Mouse (Mus musculus) liver, postnatal 0 days (tissue): ENCODE measurements around the gene Hoxb1. TPM values are rescaled to one million over a fixed set of nuclear protein-coding genes. Genes with fewer than 3 reads are reported as not detected.

Experiments used
- ATAC-seq: fragments of 200-750 bp; cut with Nextera tagmentation; 2 replicates; pipeline ENCODE4 v1.8.0; 2017; ENCODE audit warnings: mild to moderate bottlenecking, moderate library complexity
- DNase-seq: peaks from one replicate; pipeline ENCODE4 v3.0.0-alpha.2; 2016
- H3K27ac ChIP-seq: fragments of 300-500 bp; sonication (generic); 2 replicates; pipeline ENCODE4 v1.5.1; 2014; ENCODE audit warnings: antibody characterized with exemption, moderate library complexity, mild to moderate bottlenecking, low read depth
- H3K27me3 ChIP-seq: fragments of 300-500 bp; sonication (generic); 2 replicates; pipeline ENCODE4 v1.6.1; 2014; ENCODE audit warnings: low read length, control low read depth, mixed read lengths; ENCODE audit not compliant: insufficient read depth
- H3K36me3 ChIP-seq: fragments of 300-500 bp; sonication (generic); replicated peaks from 2 replicates; pipeline ENCODE4 v1.6.1; 2014; ENCODE audit warnings: mild to moderate bottlenecking, control low read depth, low read length, moderate library complexity, mixed read lengths; ENCODE audit not compliant: insufficient read depth
- H3K4me1 ChIP-seq: fragments of 300-500 bp; sonication (generic); 2 replicates; pipeline ENCODE4 v1.6.1; 2014; ENCODE audit warnings: antibody characterized with exemption, mild to moderate bottlenecking, control low read depth; ENCODE audit not compliant: insufficient read depth
- H3K4me2 ChIP-seq: fragments of 300-500 bp; sonication (generic); 2 replicates; pipeline ENCODE4 v1.6.1; 2014; ENCODE audit warnings: low read depth, mild to moderate bottlenecking, low read length, moderate library complexity, mixed read lengths
- H3K4me3 ChIP-seq: fragments of 300-500 bp; sonication (generic); 2 replicates; pipeline ENCODE4 v1.5.1; 2014; ENCODE audit warnings: low read depth, low read length
- H3K9ac ChIP-seq: fragments of 300-500 bp; sonication (generic); replicated peaks from 2 replicates; pipeline ENCODE4 v1.6.1; 2014; ENCODE audit warnings: mild to moderate bottlenecking, moderate library complexity
- H3K9me3 ChIP-seq: fragments of 300-500 bp; sonication (generic); 2 replicates; pipeline ENCODE4 v1.6.1; 2016; ENCODE audit warnings: mild to moderate bottlenecking, control low read depth, low read length, mixed read lengths
- CTCF ChIP-seq: sonication (generic); IDR thresholded peaks from 2 replicates; pipeline ENCODE4 v1.5.1; 2016; ENCODE audit warnings: antibody characterized with exemption, low read depth
- EP300 ChIP-seq: IDR thresholded peaks from 2 replicates; pipeline ENCODE4 v1.6.1; 2016; ENCODE audit warnings: antibody characterized with exemption, low read depth, mild to moderate bottlenecking
- WGBS: fragments of 180-500 bp; shearing (Covaris S2); extraction: QIAGEN DNeasy Blood & Tissue Kit; methylation state at CpG from one replicate; pipeline ENCODE4 v1.1.7; 2014; ENCODE audit not compliant: insufficient replicate concordance; 5-methylcytosine and 5-hydroxymethylcytosine counted together
- polyA plus RNA-seq: library from polyadenylated mRNA; unstranded; fragments of >200 nt; fragmentation: Nextera tagmentation; extraction: Ambion mirVana; gene quantifications from 2 replicates; pipeline ENCODE4 v1.2.1, GENCODE M21; 2015

The Hoxb1 gene
- polyA plus RNA-seq, 1 experiment from 2014 or later: not detected

DNA sequence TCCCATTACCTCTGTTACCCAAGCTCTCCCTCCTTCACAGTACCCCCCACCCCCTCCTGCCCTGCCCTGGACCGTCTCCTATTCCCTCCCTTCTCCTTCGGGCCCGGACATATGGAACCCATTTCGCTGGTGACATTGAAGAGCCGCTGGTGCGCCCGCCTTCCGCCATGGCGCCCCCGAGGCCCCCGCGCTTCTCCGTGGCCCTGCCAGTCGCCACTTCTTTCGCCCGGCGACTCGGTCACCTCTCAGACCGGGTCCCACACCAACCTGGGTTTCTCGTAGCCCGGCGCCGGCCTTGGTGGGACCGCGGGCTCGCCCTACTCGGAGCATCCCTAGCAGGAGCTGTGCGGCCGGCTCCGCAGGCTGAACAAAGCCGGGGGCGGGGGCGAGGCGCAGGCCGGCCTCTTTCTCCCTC, 32.9 kb upstream of the Hoxb1 start:
- no peak for TF ChIP-seq CTCF
- TF ChIP-seq EP300: no peak
- Histone ChIP-seq H3K4me1 (0 out of 2 replicates have a peak, but pooled peaks cover 3% of the 10 kb centered on the region), H3K9ac (no peak overlapping the region), H3K4me2 (peak overlapping the region; percentile 50), H3K4me3 (peak overlapping the region; percentile 33), H3K36me3 (no peaks in the 10 kb centered on the region), H3K9me3 (no peaks in the 10 kb centered on the region), H3K27ac (peak overlapping the region; percentile 22; the same call in 1 of the 2 replicates), H3K27me3 (peaks cover 76% of the 10 kb centered on the region)
- DNase-seq (no peak), ATAC-seq (no peak)
- WGBS: 13% methylated on average over 35 of the region's 35 CpGs

DNA sequence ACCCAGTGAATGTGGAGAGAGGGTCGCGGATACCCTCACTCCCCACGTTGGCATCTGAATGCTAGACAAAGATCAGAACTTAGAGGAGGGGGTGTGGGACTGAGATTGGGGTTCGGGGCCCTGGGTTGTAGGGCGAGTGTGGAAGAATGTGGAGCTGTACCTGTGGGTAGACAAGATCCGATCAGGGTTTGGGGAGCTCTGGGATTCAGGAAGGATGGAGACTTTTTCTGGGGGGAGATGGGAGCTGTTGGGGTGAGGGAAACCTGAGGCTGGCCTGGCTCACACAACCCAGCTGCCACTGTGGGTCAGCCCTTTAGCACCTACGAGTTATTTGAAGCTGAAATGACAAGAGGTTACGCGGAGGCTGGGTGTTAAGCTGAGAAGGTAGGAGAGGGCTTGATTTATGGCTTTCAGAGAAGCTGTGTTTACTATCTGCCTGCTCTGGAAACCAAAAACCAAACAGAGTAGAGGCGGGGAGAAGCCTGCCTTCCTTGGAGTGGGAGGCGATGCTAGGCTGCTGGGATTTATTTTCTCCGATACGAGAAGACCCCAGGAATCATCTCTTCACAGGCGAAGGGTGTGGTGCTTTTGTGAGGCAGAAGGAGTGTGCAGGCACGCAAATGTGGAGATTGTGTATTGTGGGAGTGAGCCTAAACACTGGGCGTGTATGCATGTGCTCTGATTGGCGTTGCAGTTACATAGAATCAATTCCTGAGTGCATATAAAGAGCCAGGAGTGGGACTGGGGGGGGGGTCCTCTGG, 32.1 kb upstream of the Hoxb1 start:
- no peak for ATAC-seq
- Histone ChIP-seq H3K9me3 (no peaks in the 10 kb centered on the region), H3K9ac (no peak overlapping the region), H3K27me3 (peaks cover 77% of the 10 kb centered on the region), H3K27ac (no peak overlapping the region), H3K4me2 (peak overlapping the region; percentile 50), H3K36me3 (no peaks in the 10 kb centered on the region), H3K4me3 (peak overlapping the region; percentile 33), H3K4me1 (0 out of 2 replicates have a peak, but pooled peaks cover 3% of the 10 kb centered on the region)
- WGBS: 45% methylated on average over 17 of the region's 17 CpGs
- no peak for DNase-seq
- TF ChIP-seq EP300 (no peak), CTCF (no peak)

DNA sequence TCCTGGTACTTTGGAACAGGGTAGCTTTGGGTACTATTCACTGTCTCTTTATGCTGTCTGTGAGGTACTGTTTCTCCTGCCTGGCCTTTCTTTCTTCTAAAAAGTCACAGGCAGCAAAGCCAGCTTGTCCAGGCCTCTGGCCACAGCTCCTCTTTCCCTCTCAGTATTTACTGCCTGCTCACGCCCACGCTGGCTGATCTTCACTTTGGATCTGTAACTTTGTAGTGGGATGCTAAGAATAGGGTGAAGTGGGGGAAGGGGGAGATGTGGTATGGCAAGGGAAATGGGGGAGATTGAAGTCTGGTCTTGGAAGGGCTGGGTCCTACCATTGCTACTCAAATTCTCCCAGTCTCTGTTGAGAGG, 31.6 kb upstream of the Hoxb1 start:
- Histone ChIP-seq H3K27ac (no peak overlapping the region), H3K4me3 (no peak overlapping the region)
- 39% methylated on average over 2 of the region's 2 CpGs for WGBS

GRCm38 (mm10) chr11:96334998-96335397, 30.6 kb upstream of the Hoxb1 start:
- no peaks in the 10 kb centered on the region for H3K36me3 ChIP-seq
- H3K4me1 ChIP-seq: 0 out of 2 replicates have a peak, but pooled peaks cover 3% of the 10 kb centered on the region
- H3K27me3 ChIP-seq: peaks cover 76% of the 10 kb centered on the region
- H3K9me3 ChIP-seq: no peaks in the 10 kb centered on the region
- no peak overlapping the region for H3K4me2 ChIP-seq
- no peak overlapping the region for H3K27ac ChIP-seq
- no peak overlapping the region for H3K9ac ChIP-seq
- TF ChIP-seq EP300 (no peak), CTCF (no peak)
- no peak for ATAC-seq
- 50% methylated on average over 3 of the region's 3 CpGs for WGBS
- DNase-seq: no peak
- no peak overlapping the region for H3K4me3 ChIP-seq

More for the DNA sequence above, 31.6 kb upstream of the Hoxb1 start:
- Histone ChIP-seq H3K4me2 (no peak overlapping the region), H3K9me3 (no peaks in the 10 kb centered on the region), H3K4me1 (0 out of 2 replicates have a peak, but pooled peaks cover 3% of the 10 kb centered on the region), H3K36me3 (no peaks in the 10 kb centered on the region), H3K9ac (no peak overlapping the region), H3K27me3 (peaks cover 75% of the 10 kb centered on the region)
- ATAC-seq (no peak), DNase-seq (no peak)
- TF ChIP-seq CTCF (no peak), EP300 (no peak)

DNA sequence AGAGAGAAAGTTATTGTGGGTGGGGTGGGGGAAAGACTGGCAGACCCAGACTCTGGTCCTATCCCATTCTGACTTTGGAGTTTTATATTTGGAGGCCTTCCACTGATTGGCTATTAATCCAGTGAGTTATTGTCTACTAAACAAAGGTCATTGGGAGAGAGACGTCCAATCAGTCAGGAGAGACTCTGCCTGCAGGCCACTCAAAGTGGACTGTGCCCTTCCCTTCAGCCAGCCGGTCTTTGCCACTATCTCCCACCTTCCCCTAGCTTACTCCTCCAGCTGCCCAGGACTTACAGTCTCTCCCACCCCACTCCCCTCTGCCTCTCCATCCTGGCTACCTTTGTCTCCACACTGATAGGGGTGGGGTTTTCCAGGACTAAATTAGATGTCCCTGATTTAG, 29.0 kb upstream of the Hoxb1 start:
- Histone ChIP-seq H3K27ac (no peak overlapping the region), H3K4me3 (no peak overlapping the region), H3K9me3 (no peaks in the 10 kb centered on the region), H3K4me1 (0 out of 2 replicates have a peak, but pooled peaks cover 3% of the 10 kb centered on the region), H3K36me3 (no peaks in the 10 kb centered on the region), H3K27me3 (peaks cover 78% of the 10 kb centered on the region), H3K9ac (no peak overlapping the region), H3K4me2 (no peak overlapping the region)
- no peak for ATAC-seq
- WGBS: 51% methylated on average over 2 of the region's 2 CpGs
- TF ChIP-seq CTCF (no peak), EP300 (no peak)
- DNase-seq: no peak

GRCm38 (mm10) chr11:96337026-96337425, 28.5 kb upstream of the Hoxb1 start:
- Histone ChIP-seq H3K27ac (no peak overlapping the region), H3K9ac (no peak overlapping the region), H3K9me3 (no peaks in the 10 kb centered on the region), H3K4me2 (no peak overlapping the region), H3K4me3 (no peak overlapping the region), H3K27me3 (peaks cover 78% of the 10 kb centered on the region), H3K4me1 (0 out of 2 replicates have a peak, but pooled peaks cover 3% of the 10 kb centered on the region), H3K36me3 (no peaks in the 10 kb centered on the region)
- ATAC-seq (no peak), DNase-seq (no peak)
- no peak for TF ChIP-seq EP300
- no peak for TF ChIP-seq CTCF
- 43% methylated on average over 6 of the region's 6 CpGs for WGBS
